Mouse (Mus musculus) intestine, embryonic 15.5 days (tissue): ENCODE measurements around the gene Tpp1. TPM values are rescaled to one million over a fixed set of nuclear protein-coding genes. Genes with fewer than 3 reads are reported as not detected.
"Not testable (repeated sequence)": the region's sequence is repeated elsewhere in the genome, so short reads cannot be mapped to it uniquely, and the experiment has no call there.

Source experiments
- ATAC-seq: fragments of 200-750 bp; cut with Nextera tagmentation; 2 replicates; pipeline ENCODE4 v1.8.0; 2017; ENCODE audit warnings: moderate TSS enrichment, moderate library complexity
- H3K27ac ChIP-seq: fragments of 300-500 bp; sonication (generic); 2 replicates; pipeline ENCODE4 v1.5.1; 2015; ENCODE audit warnings: mild to moderate bottlenecking, inconsistent platforms
- H3K27me3 ChIP-seq: fragments of 300-500 bp; sonication (generic); replicated peaks from 2 replicates; pipeline ENCODE4 v1.6.1; 2015; ENCODE audit warnings: inconsistent platforms
- H3K36me3 ChIP-seq: fragments of 300-500 bp; sonication (generic); 2 replicates; pipeline ENCODE4 v1.6.1; 2015; ENCODE audit warnings: inconsistent platforms
- H3K4me1 ChIP-seq: fragments of 300-500 bp; sonication (generic); replicated peaks from 2 replicates; pipeline ENCODE4 v1.6.1; 2015; ENCODE audit warnings: inconsistent platforms
- H3K4me2 ChIP-seq: fragments of 300-500 bp; sonication (generic); replicated peaks from 2 replicates; pipeline ENCODE4 v1.6.1; 2015; ENCODE audit warnings: mild to moderate bottlenecking, inconsistent platforms
- H3K4me3 ChIP-seq: fragments of 300-500 bp; sonication (generic); replicated peaks from 2 replicates; pipeline ENCODE4 v1.5.1; 2015; ENCODE audit warnings: inconsistent platforms
- H3K9ac ChIP-seq: fragments of 300-500 bp; sonication (generic); 2 replicates; pipeline ENCODE4 v1.6.1; 2015; ENCODE audit warnings: inconsistent platforms
- H3K9me3 ChIP-seq: fragments of 300-500 bp; sonication (generic); 2 replicates; pipeline ENCODE4 v1.6.1; 2016; ENCODE audit warnings: inconsistent platforms
- WGBS: fragments of 180-500 bp; shearing (Covaris S2); methylation state at CpG from one replicate; pipeline ENCODE4 v1.1.7; 2015; 5-methylcytosine and 5-hydroxymethylcytosine counted together
- polyA plus RNA-seq: library from polyadenylated mRNA; unstranded; fragments of >200 nt; fragmentation: Nextera tagmentation; extraction: Ambion mirVana; gene quantifications from 2 replicates; pipeline ENCODE4 v1.2.1, GENCODE M21; 2015

Tpp1 gene
- polyA plus RNA-seq, 1 experiment from 2014 or later = 109 TPM

GRCm38 (mm10) chr7:105736911-105737521, 15.0 kb downstream of the Tpp1 start, which contains the start of gene Rrp8:
TSS of gene Rrp8 (minus strand) at chr7:105737385.
- under 1% methylated on average over 30 of the region's 30 CpGs for WGBS
- peak within 1 kb of the TSS; percentile 95 for H3K27ac ChIP-seq
- peak; percentile 14; the same call in 1 of the 2 replicates for ATAC-seq
- peak within 1 kb of the TSS; percentile 73 for H3K4me2 ChIP-seq
- no peaks in the 10 kb centered on the region for H3K9me3 ChIP-seq
- H3K4me3 ChIP-seq = peak within 1 kb of the TSS; percentile 90
- peak within 1 kb of the TSS; percentile 76 for H3K9ac ChIP-seq
- H3K4me1 ChIP-seq = peaks cover 16% of the 10 kb centered on the region; the same call in 1 of the 2 replicates
- H3K27me3 ChIP-seq = no peaks in the 10 kb centered on the region
- peaks cover 37% of the 10 kb centered on the region for H3K36me3 ChIP-seq

GRCm38 (mm10) chr7:105736264-105736901, 15.7 kb downstream of the Tpp1 start, which contains the start of gene Ilk:
TSS of gene Ilk (plus strand) at chr7:105736592.
- peak within 1 kb of the TSS; percentile 95 for H3K27ac ChIP-seq
- H3K36me3 ChIP-seq = peaks cover 31% of the 10 kb centered on the region
- peaks cover 16% of the 10 kb centered on the region; the same call in 1 of the 2 replicates for H3K4me1 ChIP-seq
- peak within 1 kb of the TSS; percentile 90 for H3K4me3 ChIP-seq
- peak within 1 kb of the TSS; percentile 73 for H3K4me2 ChIP-seq
- H3K9me3 ChIP-seq = no peaks in the 10 kb centered on the region
- H3K27me3 ChIP-seq = no peaks in the 10 kb centered on the region
- WGBS = under 1% methylated on average over 62 of the region's 62 CpGs
- peak; percentile 98 for ATAC-seq
- H3K9ac ChIP-seq = peak within 1 kb of the TSS; percentile 76

GRCm38 (mm10) chr7:105735464-105735863, 16.6 kb downstream of the Tpp1 start:
- 38% methylated on average over 4 of the region's 4 CpGs for WGBS
- Histone ChIP-seq H3K9ac (peak overlapping the region; percentile 76), H3K4me3 (peak overlapping the region; percentile 90), H3K4me1 (peaks cover 16% of the 10 kb centered on the region; the same call in 1 of the 2 replicates), H3K36me3 (peaks cover 28% of the 10 kb centered on the region), H3K4me2 (peak overlapping the region; percentile 73)
- H3K27me3 ChIP-seq, H3K9me3 ChIP-seq, ATAC-seq, H3K27ac ChIP-seq: not testable (repeated sequence)

- peak overlapping the region; percentile 90; the same call in 1 of the 2 replicates for H3K4me3 ChIP-seq
- H3K4me2 ChIP-seq = peak overlapping the region; percentile 73
- H3K36me3 ChIP-seq = peaks cover 24% of the 10 kb centered on the region
- no peaks in the 10 kb centered on the region for H3K9me3 ChIP-seq
- peaks cover 15% of the 10 kb centered on the region; the same call in 1 of the 2 replicates for H3K4me1 ChIP-seq
- no peak for ATAC-seq
- H3K27ac ChIP-seq = no peak overlapping the region
- H3K27me3 ChIP-seq = no peaks in the 10 kb centered on the region
- WGBS = 87% methylated on average over 8 of the region's 8 CpGs
- H3K9ac ChIP-seq = peak overlapping the region; percentile 76; the same call in 1 of the 2 replicates
These were observed 17.2 kb downstream of the Tpp1 start for GRCm38 (mm10) chr7:105734826-105735225.

GRCm38 (mm10) chr7:105733836-105734235, 18.2 kb downstream of the Tpp1 start:
- H3K4me2 ChIP-seq = no peak overlapping the region
- peaks cover 10% of the 10 kb centered on the region; the same call in 1 of the 2 replicates for H3K4me1 ChIP-seq
- no peak overlapping the region for H3K9ac ChIP-seq
- 95% methylated on average over 11 of the region's 11 CpGs for WGBS
- no peak for ATAC-seq
- no peak overlapping the region for H3K4me3 ChIP-seq
- peaks cover 28% of the 10 kb centered on the region for H3K36me3 ChIP-seq
- H3K9me3 ChIP-seq = no peaks in the 10 kb centered on the region
- no peaks in the 10 kb centered on the region for H3K27me3 ChIP-seq
- H3K27ac ChIP-seq = no peak overlapping the region

GRCm38 (mm10) chr7:105728701-105729428, 23.2 kb downstream of the Tpp1 start:
- Histone ChIP-seq H3K4me2 (no peak overlapping the region), H3K4me3 (no peak overlapping the region), H3K36me3 (peaks cover 22% of the 10 kb centered on the region), H3K4me1 (no peaks in the 10 kb centered on the region), H3K27me3 (no peaks in the 10 kb centered on the region), H3K9me3 (no peaks in the 10 kb centered on the region), H3K9ac (no peak overlapping the region), H3K27ac (no peak overlapping the region)
- ATAC-seq = no peak
- 84% methylated on average over 6 of the region's 6 CpGs for WGBS

GRCm38 (mm10) chr7:105726980-105727325, 25.1 kb downstream of the Tpp1 start:
- WGBS = 94% methylated on average over 4 of the region's 4 CpGs
- H3K4me3 ChIP-seq = no peak overlapping the region
- no peak overlapping the region for H3K27ac ChIP-seq
- H3K9me3 ChIP-seq = no peaks in the 10 kb centered on the region
- ATAC-seq = no peak
- no peak overlapping the region for H3K4me2 ChIP-seq
- H3K9ac ChIP-seq = no peak overlapping the region
- no peaks in the 10 kb centered on the region for H3K4me1 ChIP-seq
- H3K36me3 ChIP-seq = 0 out of 2 replicates have a peak, but pooled peaks cover 5% of the 10 kb centered on the region
- no peaks in the 10 kb centered on the region for H3K27me3 ChIP-seq

GRCm38 (mm10) chr7:105726144-105726979, 25.7 kb downstream of the Tpp1 start:
- Histone ChIP-seq H3K9me3 (no peaks in the 10 kb centered on the region), H3K4me2 (no peak overlapping the region), H3K27ac (no peak overlapping the region), H3K36me3 (0 out of 2 replicates have a peak, but pooled peaks cover 5% of the 10 kb centered on the region), H3K4me3 (no peak overlapping the region), H3K9ac (no peak overlapping the region), H3K27me3 (no peaks in the 10 kb centered on the region), H3K4me1 (no peaks in the 10 kb centered on the region)
- peak; percentile 89 for ATAC-seq
- WGBS = 84% methylated on average over 4 of the region's 4 CpGs

GRCm38 (mm10) chr7:105721916-105722315, 30.1 kb downstream of the Tpp1 start:
- WGBS = 69% methylated on average over 2 of the region's 2 CpGs
- no peak for ATAC-seq
- Histone ChIP-seq H3K4me1 (no peaks in the 10 kb centered on the region), H3K4me2 (no peak overlapping the region), H3K4me3 (no peak overlapping the region), H3K9me3 (no peaks in the 10 kb centered on the region), H3K36me3 (no peaks in the 10 kb centered on the region), H3K9ac (no peak overlapping the region), H3K27ac (no peak overlapping the region), H3K27me3 (no peaks in the 10 kb centered on the region)

- Histone ChIP-seq H3K4me2 (no peak overlapping the region), H3K9me3 (no peaks in the 10 kb centered on the region), H3K36me3 (no peaks in the 10 kb centered on the region), H3K4me3 (no peak overlapping the region), H3K27me3 (no peaks in the 10 kb centered on the region), H3K27ac (no peak overlapping the region), H3K9ac (no peak overlapping the region), H3K4me1 (no peaks in the 10 kb centered on the region)
- ATAC-seq = no peak
- WGBS = 63% methylated on average over 3 of the region's 3 CpGs
These were observed 36.7 kb downstream of the Tpp1 start for GRCm38 (mm10) chr7:105715366-105715765.

GRCm38 (mm10) chr7:105708733-105709132, 43.3 kb downstream of the Tpp1 start:
- Histone ChIP-seq H3K4me2 (no peak overlapping the region), H3K27me3 (no peaks in the 10 kb centered on the region), H3K9ac (no peak overlapping the region), H3K9me3 (no peaks in the 10 kb centered on the region), H3K27ac (no peak overlapping the region), H3K4me1 (no peaks in the 10 kb centered on the region), H3K4me3 (no peak overlapping the region), H3K36me3 (no peaks in the 10 kb centered on the region)
- 86% methylated on average over 5 of the region's 5 CpGs for WGBS
- no peak for ATAC-seq
